Mouse (Mus musculus) bone marrow, adult 2 months (tissue): ENCODE measurements around the gene Glrp1.

Source experiments
- CTCF ChIP-seq: fragments of 200-500 bp; IDR thresholded peaks from 2 replicates; pipeline ENCODE4 v1.5.1; 2011; ENCODE audit warnings: low read length, control low read depth; ENCODE audit not compliant: control insufficient read depth, insufficient read depth
- POLR2A ChIP-seq: fragments of 200-500 bp; IDR thresholded peaks from 2 replicates; pipeline ENCODE4 v1.6.1; 2011; ENCODE audit warnings: low read depth, mild to moderate bottlenecking, control low read depth, low read length, borderline replicate concordance; ENCODE audit not compliant: control insufficient read depth

GRCm38 (mm10) chr1:88536308-88536707 lies 26.4 kb upstream of the Glrp1 start:
- TF ChIP-seq CTCF: no peak
- TF ChIP-seq POLR2A: no peak
